Mouse (Mus musculus): ENCODE results near the gene P2rx6. TPM values are rescaled to one million over a fixed set of nuclear protein-coding genes. Genes with fewer than 3 reads are reported as not detected.
"Not testable (repeated sequence)": the region's sequence is repeated elsewhere in the genome, so short reads cannot be mapped to it uniquely, and the experiment has no call there.

P2rx6 gene
- polyA plus RNA-seq, 1 experiment = 6.5 TPM

GRCm38 (mm10) chr16:17530640-17531288 is 30.9 kb upstream of the P2rx6 start, which contains the start of gene Thap7:
Gene Thap7 (minus strand): TSS chr16:17531136.
- no peaks in the 10 kb centered on the region; the same call in 1 of the 2 replicates for H3K4me1 ChIP-seq (ENCODE audit: control insufficient read depth, insufficient read depth, low read length)
- H3K4me3 ChIP-seq (replicated peaks; ENCODE audit: insufficient read depth, low read depth, low read length) = peak within 1 kb of the TSS; percentile 85
- TF ChIP-seq CTCF (IDR thresholded peaks at IDR 0.05; ENCODE audit: borderline replicate concordance, insufficient read depth, low read depth, low read length) = no peak
- TF ChIP-seq POLR2A (IDR thresholded peaks at IDR 0.05; ENCODE audit: borderline replicate concordance, insufficient read depth, low read length) = peak; percentile 85
- WGBS = under 1% methylated on average over 67 of the region's 67 CpGs
- H3K27ac ChIP-seq (ENCODE audit: insufficient read depth, low read length) = peak within 1 kb of the TSS; percentile 61
- DNase-seq = peak; percentile 96
- no peaks in the 10 kb centered on the region for H3K27me3 ChIP-seq (ENCODE audit: control insufficient read depth, insufficient read depth, low read length)

DNA sequence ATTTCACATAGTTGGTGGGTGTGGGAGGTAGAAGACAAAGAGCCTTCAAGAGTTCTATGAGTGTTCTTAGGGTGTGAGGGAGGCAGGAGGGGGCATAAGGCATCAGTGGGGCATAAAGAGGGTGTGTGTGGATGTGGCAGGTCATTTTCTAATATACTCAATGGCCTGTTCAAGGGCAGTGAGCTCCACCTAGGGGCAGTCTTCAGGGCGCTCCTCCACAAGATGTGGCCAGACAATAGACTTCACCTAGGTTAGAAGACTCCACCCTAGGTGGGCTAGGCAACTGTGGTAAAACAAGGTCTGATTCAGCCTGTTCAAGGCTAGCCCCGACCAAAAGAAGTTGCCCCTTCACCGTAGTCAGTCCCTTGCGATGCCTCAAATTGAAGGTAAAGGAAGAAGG is 29.4 kb upstream of the P2rx6 start:
- 55% methylated on average over 4 of the region's 4 CpGs for WGBS
- H3K27me3 ChIP-seq (ENCODE audit: control insufficient read depth, insufficient read depth, low read length) = no peaks in the 10 kb centered on the region
- no peaks in the 10 kb centered on the region; the same call in 1 of the 2 replicates for H3K4me1 ChIP-seq (ENCODE audit: control insufficient read depth, insufficient read depth, low read length)
- peak; percentile 39 to 44 for DNase-seq
- TF ChIP-seq CTCF (IDR thresholded peaks at IDR 0.05; ENCODE audit: borderline replicate concordance, insufficient read depth, low read depth, low read length) (peak; percentile 56), POLR2A (IDR thresholded peaks at IDR 0.05; ENCODE audit: borderline replicate concordance, insufficient read depth, low read length) (no peak)
- no peak overlapping the region for H3K4me3 ChIP-seq (replicated peaks; ENCODE audit: insufficient read depth, low read depth, low read length)
- H3K27ac ChIP-seq (ENCODE audit: insufficient read depth, low read length) = no peak overlapping the region

DNA sequence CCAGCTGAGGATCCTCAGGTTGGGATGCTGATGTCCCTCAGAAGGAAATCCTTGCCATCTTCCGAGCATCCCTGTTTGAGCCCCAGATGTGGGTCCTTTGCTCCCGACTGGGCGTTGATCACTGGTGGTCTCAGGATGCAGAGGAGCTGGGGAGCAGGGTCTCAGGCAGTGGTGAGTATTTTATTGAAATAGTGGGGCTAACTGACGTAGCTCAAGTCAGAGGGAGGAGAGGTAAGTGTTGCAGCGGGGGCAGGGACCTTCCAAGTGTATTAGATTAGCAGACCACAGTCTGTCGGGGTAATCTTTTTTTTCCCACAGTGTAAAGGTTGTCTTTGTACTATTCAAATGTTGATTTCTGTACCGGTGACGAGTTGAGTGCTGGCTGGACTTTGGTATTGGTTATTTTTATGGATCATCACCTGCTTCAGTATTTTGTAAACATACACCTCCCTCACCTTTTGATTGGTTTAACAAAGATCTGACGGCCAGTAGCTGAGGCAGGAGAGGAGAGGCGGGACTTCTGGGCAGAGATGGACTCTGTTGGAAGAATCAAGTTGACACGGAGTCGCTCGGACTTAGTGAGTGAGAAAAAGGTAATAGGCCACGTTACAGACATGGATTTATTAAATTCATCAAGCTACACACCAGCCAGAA is 28.9 kb upstream of the P2rx6 start:
- Histone ChIP-seq H3K27ac (ENCODE audit: insufficient read depth, low read length) (no peak overlapping the region), H3K4me3 (replicated peaks; ENCODE audit: insufficient read depth, low read depth, low read length) (no peak overlapping the region), H3K4me1 (ENCODE audit: control insufficient read depth, insufficient read depth, low read length) (no peaks in the 10 kb centered on the region; the same call in 1 of the 2 replicates), H3K27me3 (ENCODE audit: control insufficient read depth, insufficient read depth, low read length) (no peaks in the 10 kb centered on the region)
- WGBS = 73% methylated on average over 14 of the region's 14 CpGs
- no peak for DNase-seq
- TF ChIP-seq POLR2A (IDR thresholded peaks at IDR 0.05; ENCODE audit: borderline replicate concordance, insufficient read depth, low read length) = no peak
- no peak for TF ChIP-seq CTCF (IDR thresholded peaks at IDR 0.05; ENCODE audit: borderline replicate concordance, insufficient read depth, low read depth, low read length)

- Histone ChIP-seq H3K27ac (ENCODE audit: insufficient read depth, low read length) (no peak overlapping the region), H3K27me3 (ENCODE audit: control insufficient read depth, insufficient read depth, low read length) (no peaks in the 10 kb centered on the region), H3K4me3 (replicated peaks; ENCODE audit: insufficient read depth, low read depth, low read length) (no peak overlapping the region), H3K4me1 (ENCODE audit: control insufficient read depth, insufficient read depth, low read length) (no peaks in the 10 kb centered on the region; the same call in 1 of the 2 replicates)
- no peak for DNase-seq
- TF ChIP-seq POLR2A (IDR thresholded peaks at IDR 0.05; ENCODE audit: borderline replicate concordance, insufficient read depth, low read length) = no peak
- TF ChIP-seq CTCF (IDR thresholded peaks at IDR 0.05; ENCODE audit: borderline replicate concordance, insufficient read depth, low read depth, low read length) = no peak
- 93% methylated on average over 3 of the region's 3 CpGs for WGBS
Measured at GRCm38 (mm10) chr16:17536584-17536983, 25.1 kb upstream of the P2rx6 start.

DNA sequence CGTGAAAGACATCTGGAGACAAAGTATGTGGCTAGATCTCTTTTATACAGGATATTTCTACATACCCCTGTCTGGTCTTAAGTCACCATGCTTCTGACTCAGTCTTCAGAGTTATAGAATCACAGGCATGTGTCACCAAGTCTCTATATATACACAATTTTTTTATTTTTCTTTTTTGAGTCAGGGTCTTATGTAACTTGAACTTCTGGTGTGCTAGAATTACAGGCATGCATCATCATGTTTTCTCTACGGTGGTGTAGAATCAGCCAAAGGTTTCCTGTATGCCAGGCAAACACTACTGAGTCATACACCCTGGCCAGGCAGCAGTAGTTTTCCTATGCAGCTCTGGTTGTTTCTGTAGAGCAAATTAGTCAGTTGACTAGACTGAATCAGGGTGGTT is 19.1 kb upstream of the P2rx6 start:
- Histone ChIP-seq H3K4me3 (replicated peaks; ENCODE audit: insufficient read depth, low read depth, low read length) (no peak overlapping the region), H3K4me1 (ENCODE audit: control insufficient read depth, insufficient read depth, low read length) (no peaks in the 10 kb centered on the region), H3K27ac (ENCODE audit: insufficient read depth, low read length) (no peak overlapping the region), H3K27me3 (ENCODE audit: control insufficient read depth, insufficient read depth, low read length) (no peaks in the 10 kb centered on the region)
- TF ChIP-seq POLR2A (IDR thresholded peaks at IDR 0.05; ENCODE audit: borderline replicate concordance, insufficient read depth, low read length) (no peak), CTCF (IDR thresholded peaks at IDR 0.05; ENCODE audit: borderline replicate concordance, insufficient read depth, low read depth, low read length) (no peak)
- WGBS = 68% methylated on average over 2 of the region's 2 CpGs
- DNase-seq = no peak

GRCm38 (mm10) chr16:17552837-17553236 is 8.8 kb upstream of the P2rx6 start:
- no peaks in the 10 kb centered on the region for H3K27me3 ChIP-seq (ENCODE audit: control insufficient read depth, insufficient read depth, low read length)
- H3K27ac ChIP-seq (ENCODE audit: insufficient read depth, low read length) = no peak overlapping the region
- no peaks in the 10 kb centered on the region for H3K4me1 ChIP-seq (ENCODE audit: control insufficient read depth, insufficient read depth, low read length)
- no peak for DNase-seq
- H3K4me3 ChIP-seq (replicated peaks; ENCODE audit: insufficient read depth, low read depth, low read length) = no peak overlapping the region
- TF ChIP-seq POLR2A (IDR thresholded peaks at IDR 0.05; ENCODE audit: borderline replicate concordance, insufficient read depth, low read length) (no peak), CTCF (IDR thresholded peaks at IDR 0.05; ENCODE audit: borderline replicate concordance, insufficient read depth, low read depth, low read length) (no peak)
- WGBS = 89% methylated on average over 7 of the region's 7 CpGs

DNA sequence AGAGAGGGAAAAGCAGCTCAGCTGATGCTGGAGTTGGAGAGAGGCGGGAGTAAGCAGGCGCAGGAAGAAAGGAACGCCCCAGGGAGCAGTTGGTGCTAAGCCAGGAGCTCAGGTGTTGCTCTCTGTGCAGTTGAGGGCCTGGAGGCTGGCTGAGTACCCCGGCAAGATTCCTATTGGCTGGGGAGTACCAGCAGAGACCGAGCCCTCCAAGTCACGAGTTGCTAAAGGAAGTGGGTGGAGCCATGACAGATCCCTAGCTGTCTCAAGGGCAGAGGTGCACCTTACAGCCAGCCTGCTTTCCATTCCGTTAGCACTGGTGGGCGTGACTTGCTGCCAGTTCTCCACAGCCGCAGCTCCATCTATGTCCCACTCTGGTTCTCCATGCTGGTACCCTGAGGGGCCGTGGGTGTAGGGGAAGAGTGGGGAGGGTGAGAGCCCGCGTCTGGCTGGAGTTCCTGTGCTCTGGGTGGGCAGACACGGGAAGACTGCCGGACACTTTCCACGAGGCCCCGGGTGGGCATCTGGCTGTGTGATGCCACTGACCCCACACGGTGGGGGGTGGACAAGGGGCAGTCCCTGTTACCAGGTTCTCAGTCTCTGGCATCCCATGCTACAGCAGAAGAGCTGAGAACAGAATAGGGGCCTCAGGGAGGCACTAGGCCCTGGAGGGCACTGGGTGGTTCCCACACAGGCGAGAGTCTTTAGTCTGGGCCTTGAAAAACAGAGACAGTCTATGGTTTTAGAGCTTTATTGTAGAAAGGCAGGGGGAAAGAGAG is 7.6 kb upstream of the P2rx6 start:
- Histone ChIP-seq H3K4me1 (ENCODE audit: control insufficient read depth, insufficient read depth, low read length) (no peaks in the 10 kb centered on the region), H3K27ac (ENCODE audit: insufficient read depth, low read length) (no peak overlapping the region), H3K4me3 (replicated peaks; ENCODE audit: insufficient read depth, low read depth, low read length) (no peak overlapping the region), H3K27me3 (ENCODE audit: control insufficient read depth, insufficient read depth, low read length) (no peaks in the 10 kb centered on the region)
- WGBS = 4% methylated on average over 18 of the region's 18 CpGs
- no peak for DNase-seq
- TF ChIP-seq CTCF (IDR thresholded peaks at IDR 0.05; ENCODE audit: borderline replicate concordance, insufficient read depth, low read depth, low read length) = no peak
- no peak for TF ChIP-seq POLR2A (IDR thresholded peaks at IDR 0.05; ENCODE audit: borderline replicate concordance, insufficient read depth, low read length)

DNA sequence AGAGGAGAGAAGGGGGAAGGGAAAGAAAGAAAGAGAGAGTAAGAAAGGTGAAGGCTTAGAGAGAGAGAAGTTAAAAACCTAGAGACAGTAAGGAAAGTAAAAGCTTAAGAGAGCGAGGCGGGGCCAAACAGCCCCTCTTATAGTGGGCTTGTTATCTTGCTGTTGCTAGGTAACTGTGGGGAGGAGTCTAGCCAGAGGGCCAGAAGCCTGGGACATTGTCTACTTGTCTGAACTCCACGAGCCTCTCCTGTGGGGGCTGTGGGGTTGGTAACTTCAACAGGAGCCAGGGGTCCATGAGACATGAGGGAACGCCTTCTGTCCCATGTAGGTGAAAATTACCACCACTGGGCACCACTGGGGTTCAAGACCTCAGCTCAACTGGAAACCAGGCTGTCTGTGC is 7.0 kb upstream of the P2rx6 start:
- not testable (repeated sequence) for H3K27me3 ChIP-seq (ENCODE audit: control insufficient read depth, insufficient read depth, low read length); H3K4me1 ChIP-seq (ENCODE audit: control insufficient read depth, insufficient read depth, low read length); H3K4me3 ChIP-seq (replicated peaks; ENCODE audit: insufficient read depth, low read depth, low read length); DNase-seq; H3K27ac ChIP-seq (ENCODE audit: insufficient read depth, low read length)
- WGBS = 44% methylated on average over 4 of the region's 4 CpGs

Data from cerebellum, adult 2 months (tissue).